Mouse (Mus musculus): ENCODE results near the gene Hoxa3. TPM values are rescaled to one million over a fixed set of nuclear protein-coding genes. Genes with fewer than 3 reads are reported as not detected.

The Hoxa3 gene
- polyA plus RNA-seq, 1 experiment from 2014 or later, result 0.24 TPM

GRCm38 (mm10) chr6:52221337-52221992, 8.3 kb upstream of the Hoxa3 start, which contains the start of gene Hoxa7:
Gene Hoxa7 (minus strand): TSS chr6:52221854.
- Histone ChIP-seq H3K27me3 (peaks cover 100% of the 10 kb centered on the region), H3K4me3 (replicated peaks) (peak within 1 kb of the TSS; percentile 52), H3K9ac (peak within 1 kb of the TSS; percentile 33; the same call in 1 of the 2 replicates), H3K9me3 (replicated peaks) (no peaks in the 10 kb centered on the region), H3K36me3 (no peaks in the 10 kb centered on the region), H3K4me1 (replicated peaks) (peaks cover 15% of the 10 kb centered on the region), H3K4me2 (peak within 1 kb of the TSS; percentile 70), H3K27ac (no peak within 1 kb of the TSS)
- DNase-seq (peak; percentile 34), ATAC-seq (ENCODE audit: low read depth) (0 out of 2 replicates have a peak, but pooled peaks have one; percentile 10)
- WGBS (ENCODE audit: insufficient replicate concordance), result 2% methylated on average over 46 of the region's 46 CpGs

- Histone ChIP-seq H3K4me2 (peak overlapping the region; percentile 70), H3K36me3 (no peaks in the 10 kb centered on the region), H3K27ac (no peak overlapping the region), H3K4me1 (replicated peaks) (peaks cover 15% of the 10 kb centered on the region), H3K27me3 (peaks cover 100% of the 10 kb centered on the region), H3K9ac (no peak overlapping the region), H3K4me3 (replicated peaks) (peak overlapping the region; percentile 52; the same call in 1 of the 2 replicates), H3K9me3 (replicated peaks) (no peaks in the 10 kb centered on the region)
- 7% methylated on average over 12 of the region's 12 CpGs for WGBS (ENCODE audit: insufficient replicate concordance)
- no peak for DNase-seq
- ATAC-seq (ENCODE audit: low read depth), result no peak
These were observed 7.8 kb upstream of the Hoxa3 start for GRCm38 (mm10) chr6:52220865-52221310.

GRCm38 (mm10) chr6:52220003-52220864, 7.1 kb upstream of the Hoxa3 start:
- no peak overlapping the region for H3K27ac ChIP-seq

GRCm38 (mm10) chr6:52219234-52219942, 6.3 kb upstream of the Hoxa3 start:
- no peak for ATAC-seq (ENCODE audit: low read depth)
- H3K4me2 ChIP-seq, result no peak overlapping the region
- DNase-seq, result no peak
- 37% methylated on average over 9 of the region's 9 CpGs for WGBS (ENCODE audit: insufficient replicate concordance)
- H3K4me3 ChIP-seq (replicated peaks), result no peak overlapping the region
- H3K27me3 ChIP-seq, result peaks cover 100% of the 10 kb centered on the region
- no peaks in the 10 kb centered on the region for H3K36me3 ChIP-seq
- H3K27ac ChIP-seq, result no peak overlapping the region
- H3K9me3 ChIP-seq (replicated peaks), result no peaks in the 10 kb centered on the region
- H3K4me1 ChIP-seq (replicated peaks), result peaks cover 15% of the 10 kb centered on the region
- H3K9ac ChIP-seq, result no peak overlapping the region

More at GRCm38 (mm10) chr6:52220003-52220864, 7.1 kb upstream of the Hoxa3 start:
- ATAC-seq (ENCODE audit: low read depth) (no peak), DNase-seq (no peak)
- 24% methylated on average over 32 of the region's 32 CpGs for WGBS (ENCODE audit: insufficient replicate concordance)
- Histone ChIP-seq H3K4me2 (no peak overlapping the region), H3K4me1 (replicated peaks) (peaks cover 15% of the 10 kb centered on the region), H3K9ac (no peak overlapping the region), H3K36me3 (no peaks in the 10 kb centered on the region), H3K4me3 (replicated peaks) (no peak overlapping the region), H3K9me3 (replicated peaks) (no peaks in the 10 kb centered on the region), H3K27me3 (peaks cover 100% of the 10 kb centered on the region)

- Histone ChIP-seq H3K27me3 (peaks cover 100% of the 10 kb centered on the region), H3K9me3 (replicated peaks) (no peaks in the 10 kb centered on the region), H3K9ac (no peak overlapping the region), H3K4me2 (no peak overlapping the region), H3K4me1 (replicated peaks) (peaks cover 15% of the 10 kb centered on the region), H3K36me3 (no peaks in the 10 kb centered on the region), H3K4me3 (replicated peaks) (no peak overlapping the region), H3K27ac (no peak overlapping the region)
- DNase-seq (no peak), ATAC-seq (ENCODE audit: low read depth) (no peak)
- WGBS (ENCODE audit: insufficient replicate concordance), result 19% methylated on average over 14 of the region's 14 CpGs
These were observed 5.6 kb upstream of the Hoxa3 start for GRCm38 (mm10) chr6:52218643-52219215.

GRCm38 (mm10) chr6:52217895-52218642, 4.9 kb upstream of the Hoxa3 start:
- peaks cover 15% of the 10 kb centered on the region for H3K4me1 ChIP-seq (replicated peaks)
- ATAC-seq (ENCODE audit: low read depth), result no peak
- H3K27ac ChIP-seq, result no peak overlapping the region
- H3K9me3 ChIP-seq (replicated peaks), result no peaks in the 10 kb centered on the region
- H3K27me3 ChIP-seq, result peaks cover 100% of the 10 kb centered on the region
- H3K4me3 ChIP-seq (replicated peaks), result peak overlapping the region; percentile 37; the same call in 1 of the 2 replicates
- no peak overlapping the region for H3K9ac ChIP-seq
- WGBS (ENCODE audit: insufficient replicate concordance), result 11% methylated on average over 23 of the region's 23 CpGs
- peak overlapping the region; percentile 46 for H3K4me2 ChIP-seq
- DNase-seq, result no peak
- no peaks in the 10 kb centered on the region for H3K36me3 ChIP-seq

GRCm38 (mm10) chr6:52217459-52217768, 4.3 kb upstream of the Hoxa3 start:
- ATAC-seq (ENCODE audit: low read depth), result no peak
- Histone ChIP-seq H3K9me3 (replicated peaks) (no peaks in the 10 kb centered on the region), H3K4me3 (replicated peaks) (peak overlapping the region; percentile 37), H3K36me3 (no peaks in the 10 kb centered on the region), H3K4me1 (replicated peaks) (peaks cover 15% of the 10 kb centered on the region), H3K9ac (no peak overlapping the region), H3K4me2 (peak overlapping the region; percentile 46), H3K27me3 (peaks cover 100% of the 10 kb centered on the region), H3K27ac (no peak overlapping the region)
- WGBS (ENCODE audit: insufficient replicate concordance), result 2% methylated on average over 25 of the region's 25 CpGs
- no peak for DNase-seq

GRCm38 (mm10) chr6:52216691-52217458, 3.7 kb upstream of the Hoxa3 start:
- DNase-seq (no peak), ATAC-seq (ENCODE audit: low read depth) (no peak)
- no peak overlapping the region for H3K9ac ChIP-seq
- H3K4me2 ChIP-seq, result peak overlapping the region; percentile 46
- H3K27ac ChIP-seq, result no peak overlapping the region
- WGBS (ENCODE audit: insufficient replicate concordance), result 1% methylated on average over 60 of the region's 60 CpGs
- peak overlapping the region; percentile 37 for H3K4me3 ChIP-seq (replicated peaks)
- H3K36me3 ChIP-seq, result no peaks in the 10 kb centered on the region
- H3K4me1 ChIP-seq (replicated peaks), result peaks cover 16% of the 10 kb centered on the region
- H3K27me3 ChIP-seq, result peaks cover 100% of the 10 kb centered on the region
- H3K9me3 ChIP-seq (replicated peaks), result no peaks in the 10 kb centered on the region

GRCm38 (mm10) chr6:52215771-52216535, 2.8 kb upstream of the Hoxa3 start:
- H3K4me3 ChIP-seq (replicated peaks), result no peak overlapping the region

More at GRCm38 (mm10) chr6:52215771-52216535, 2.8 kb upstream of the Hoxa3 start:
- Histone ChIP-seq H3K9ac (no peak overlapping the region), H3K9me3 (replicated peaks) (no peaks in the 10 kb centered on the region), H3K36me3 (no peaks in the 10 kb centered on the region), H3K4me2 (no peak overlapping the region), H3K27me3 (peaks cover 100% of the 10 kb centered on the region), H3K27ac (no peak overlapping the region), H3K4me1 (replicated peaks) (peaks cover 15% of the 10 kb centered on the region)
- DNase-seq (no peak), ATAC-seq (ENCODE audit: low read depth) (no peak)
- WGBS (ENCODE audit: insufficient replicate concordance), result 2% methylated on average over 30 of the region's 30 CpGs
